Mouse (Mus musculus) A20 (cell line): ENCODE results near the gene Glg1.
"Not testable (repeated sequence)": the region's sequence is repeated elsewhere in the genome, so short reads cannot be mapped to it uniquely, and the experiment has no call there.

ENCODE experiments used
- DNase-seq: peaks from one replicate; pipeline ENCODE4 v3.0.0-alpha.2; 2011; ENCODE audit warnings: low read depth, low spot score

Gene Glg1

DNA sequence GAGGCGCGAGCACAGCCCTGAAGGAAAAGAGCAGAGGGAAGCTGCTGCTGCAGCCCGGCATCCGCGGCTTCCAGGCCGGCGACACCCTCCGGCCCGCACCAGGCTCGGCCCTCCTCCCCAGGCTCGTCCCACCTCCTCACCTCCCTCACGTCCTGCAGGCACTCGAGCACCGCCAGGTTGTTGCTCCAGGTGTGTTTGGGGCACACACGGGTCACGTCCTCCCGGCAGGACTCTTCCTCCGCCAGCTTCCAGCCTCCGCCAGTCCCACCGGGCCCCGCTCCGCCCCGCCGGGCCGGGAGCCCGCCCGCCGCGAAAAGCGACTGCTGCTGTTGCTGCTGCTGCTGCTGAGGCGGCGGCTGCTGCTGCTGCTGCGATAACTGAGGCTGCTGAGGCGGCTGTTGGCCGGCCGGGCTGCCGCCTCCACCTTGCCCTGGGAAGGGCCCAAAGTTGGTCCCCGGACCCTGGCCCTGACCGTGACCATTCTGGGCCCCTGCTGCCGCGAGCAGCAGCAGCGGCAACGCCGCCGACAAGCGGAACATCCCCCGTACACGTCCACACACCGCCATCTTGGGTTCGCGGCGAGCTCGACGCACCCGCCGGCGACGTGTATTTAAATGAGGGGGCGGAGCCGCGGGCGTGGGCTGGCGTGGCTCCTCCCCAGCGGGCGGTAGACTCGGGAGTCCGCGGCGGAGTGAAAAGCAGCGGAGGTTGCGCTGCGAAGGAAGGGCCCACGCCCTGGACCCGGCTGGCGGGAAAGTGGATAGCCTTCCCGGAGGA, at the start of gene Glg1:
Glg1 (minus strand) TSS at position 586 of the 777 bp plus-strand sequence.
- DNase-seq: peak; percentile 97

DNA sequence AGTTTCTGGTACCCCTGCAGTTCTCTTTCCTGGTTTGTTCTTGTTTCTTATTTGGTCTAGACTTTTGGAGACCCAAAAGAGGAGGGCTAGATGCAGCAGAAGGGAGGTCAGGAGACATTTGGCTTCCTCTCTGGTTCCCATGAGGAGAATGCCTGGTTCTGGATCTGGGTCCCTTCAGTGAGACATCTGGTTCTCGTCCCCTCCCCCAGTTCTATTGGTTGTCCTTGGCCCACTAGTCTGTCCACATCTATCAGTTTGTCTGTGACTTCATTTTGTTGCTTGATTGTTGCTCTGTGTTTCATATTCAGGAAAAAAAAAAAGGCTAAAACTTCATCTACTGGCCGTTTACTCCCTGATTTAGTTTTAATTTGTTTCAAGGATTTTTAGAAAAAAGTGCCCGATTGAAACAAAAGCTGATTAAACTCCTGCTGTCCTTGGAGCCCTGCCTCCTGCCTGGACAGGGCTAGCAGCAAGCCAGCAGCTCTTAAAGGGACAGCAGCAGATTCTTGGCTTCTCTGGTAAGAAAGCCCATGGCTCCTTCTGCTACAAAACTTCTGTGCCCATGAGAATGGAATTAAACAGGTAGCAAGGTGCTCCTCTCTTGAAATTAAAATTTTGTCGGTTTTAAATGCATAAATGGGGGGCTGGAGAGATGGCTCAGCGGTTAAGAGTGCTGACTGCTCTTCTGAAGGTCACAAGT, 46.2 kb upstream of the Glg1 start:
- no peak for DNase-seq

DNA sequence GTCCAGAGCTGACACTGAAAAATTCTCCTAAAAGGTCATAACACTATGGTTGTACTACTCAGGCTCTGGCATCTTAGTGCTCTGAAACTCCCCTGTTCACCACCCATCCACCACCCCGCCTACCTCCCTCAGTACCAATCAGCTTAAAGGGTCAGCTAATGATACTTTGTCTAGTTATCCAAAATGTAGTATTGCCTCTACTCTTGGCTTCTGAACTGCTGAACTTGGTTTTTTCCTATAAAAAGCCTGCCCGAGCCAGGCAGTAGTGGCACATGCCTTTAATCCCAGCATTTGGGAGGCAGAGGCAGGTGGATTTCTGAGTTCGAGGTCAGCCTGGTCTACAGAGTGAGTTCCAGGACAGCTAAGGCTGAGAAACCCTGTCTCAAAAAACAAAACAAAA, 45.3 kb upstream of the Glg1 start:
- DNase-seq: no peak

DNA sequence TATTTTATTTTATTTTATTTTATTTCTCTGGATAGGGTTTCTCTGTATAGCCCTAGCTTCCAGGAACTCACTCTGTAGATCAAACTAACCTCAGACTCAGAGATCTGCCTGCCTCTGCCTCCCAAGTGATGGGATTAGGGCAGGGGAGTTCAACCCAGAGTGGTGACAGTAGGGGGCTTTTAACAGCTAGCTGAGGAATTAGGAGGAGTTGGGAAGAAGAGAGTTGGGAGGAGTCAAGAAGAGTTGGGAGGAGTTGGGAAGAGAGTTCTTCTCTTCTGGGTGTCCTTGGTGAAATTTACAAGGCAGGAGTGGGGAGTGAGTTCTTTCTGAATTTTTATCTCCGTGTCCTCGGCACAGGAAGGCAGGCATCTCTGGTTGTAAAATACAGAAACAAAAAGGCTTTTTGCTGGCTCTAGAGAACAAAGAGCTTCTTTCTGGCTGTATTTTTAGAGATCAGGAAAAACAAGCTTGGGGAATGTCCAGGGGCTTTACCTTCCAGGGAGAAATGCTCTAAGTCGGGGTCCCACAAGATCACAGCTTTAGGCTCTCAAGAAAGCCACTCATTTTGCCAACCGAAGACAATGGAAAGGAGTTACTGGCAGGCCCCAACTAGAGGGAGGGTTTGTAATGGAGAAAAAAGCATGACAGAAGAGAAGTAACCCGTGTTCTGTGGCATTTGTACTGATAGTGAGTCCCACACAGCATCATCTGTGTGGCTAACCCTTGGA, 44.2 kb upstream of the Glg1 start:
- DNase-seq: not testable (repeated sequence)

DNA sequence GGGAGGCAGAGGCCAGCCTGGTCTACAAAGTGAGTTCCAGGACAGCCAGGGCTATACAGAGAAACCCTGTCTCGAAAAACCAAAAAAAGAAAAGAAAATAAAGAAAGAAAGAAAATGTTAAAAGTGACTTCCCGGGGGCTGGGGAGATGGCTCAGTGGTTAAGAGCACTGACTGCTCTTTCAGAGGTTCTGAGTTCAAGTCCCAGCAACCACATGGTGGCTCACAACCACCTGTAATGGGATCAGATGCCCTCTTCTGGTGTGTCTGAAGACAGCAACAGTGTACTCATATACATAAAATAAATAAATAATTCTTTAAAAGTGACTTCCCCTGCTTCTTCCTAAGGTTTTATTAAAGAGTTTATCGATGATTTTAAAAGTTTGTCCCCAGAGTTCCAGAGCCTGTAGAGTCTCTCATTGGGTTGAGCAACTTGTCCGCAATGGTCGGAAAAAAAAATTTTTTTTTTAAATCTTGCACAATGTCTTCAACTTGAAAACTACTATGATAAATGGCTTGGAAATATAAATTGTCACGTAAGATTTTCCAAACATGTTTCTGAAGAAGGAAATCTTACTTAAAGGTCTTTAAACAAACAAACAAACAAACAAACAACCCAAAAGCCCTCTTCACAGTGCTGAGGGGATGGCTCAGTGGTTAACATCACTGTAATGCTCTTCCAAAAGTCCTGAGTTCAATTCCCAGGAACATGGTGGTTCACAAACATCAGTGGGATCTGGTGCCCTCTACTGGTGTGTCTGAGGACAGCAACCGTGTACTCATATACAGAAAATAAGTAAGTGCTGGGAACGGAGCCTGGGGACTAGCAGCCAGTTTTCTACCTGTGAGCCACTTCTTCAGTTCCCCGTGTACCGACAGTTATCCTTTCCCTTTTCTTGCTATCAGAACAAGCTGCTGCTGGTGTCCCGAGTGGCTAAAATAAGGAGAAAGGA, 41.9 kb upstream of the Glg1 start:
- DNase-seq: peak; percentile 72

DNA sequence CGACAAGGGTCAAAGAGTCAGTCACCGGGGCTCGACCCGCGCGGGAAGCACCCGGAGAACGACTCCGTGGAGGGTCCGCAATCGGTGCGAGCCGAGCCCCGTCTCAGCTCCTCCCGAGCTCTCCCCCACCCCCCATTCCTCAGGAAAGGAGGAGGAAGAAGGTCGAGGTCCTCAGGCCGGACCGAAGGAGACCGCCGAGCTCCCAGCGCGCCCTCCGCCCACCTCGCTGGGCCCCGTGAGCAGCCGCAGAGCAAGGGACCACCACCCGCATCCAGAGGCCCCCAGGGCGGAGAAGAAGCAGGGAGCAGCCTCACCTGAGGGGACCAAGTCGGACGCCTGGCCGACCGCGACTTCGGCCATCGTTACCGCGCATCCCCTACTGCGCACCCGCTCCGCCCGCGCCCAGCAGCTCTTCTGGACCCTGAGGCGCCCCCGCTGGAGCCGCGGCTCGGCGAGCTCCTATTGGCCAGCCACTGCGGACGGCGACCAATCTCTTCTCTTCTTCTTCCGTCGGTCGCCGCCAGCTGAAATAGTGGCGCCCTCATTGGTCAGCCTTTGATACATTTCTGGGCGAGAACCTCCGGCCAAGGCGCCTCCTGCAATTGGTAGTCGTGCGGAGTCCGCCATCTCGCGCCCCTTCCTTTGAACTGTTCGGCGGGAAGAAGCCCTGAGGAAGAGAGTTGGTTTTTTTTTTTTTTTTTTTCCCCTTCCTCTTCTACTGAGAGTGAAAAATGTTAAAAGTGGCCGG, 41.0 kb upstream of the Glg1 start, which contains the start of gene Rfwd3:
Rfwd3 (minus strand) TSS at position 402 of the 748 bp plus-strand sequence.
- peak; percentile 99 for DNase-seq

DNA sequence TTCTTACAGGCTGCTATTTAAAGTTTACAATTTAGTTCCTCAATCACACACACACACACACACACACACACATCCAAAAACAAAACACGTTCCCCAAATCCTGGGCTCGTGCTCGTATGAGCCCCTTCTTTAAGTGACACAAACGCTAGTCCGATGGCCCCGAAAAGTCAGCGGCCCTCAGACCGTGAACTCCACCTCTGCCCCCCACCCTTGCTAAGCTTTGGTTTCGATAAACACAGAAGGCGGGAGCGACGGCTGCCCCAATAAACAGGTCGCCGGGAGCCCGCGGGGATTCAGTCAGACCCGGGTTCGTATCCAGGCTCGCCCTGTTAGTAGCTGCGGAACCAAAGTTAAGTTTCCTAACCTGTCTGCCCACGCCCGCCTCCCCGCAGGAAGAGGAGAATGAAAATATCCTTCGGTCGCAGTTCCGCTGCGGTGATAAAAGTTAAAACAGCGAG, 40.4 kb upstream of the Glg1 start:
- peak; percentile 89 for DNase-seq

DNA sequence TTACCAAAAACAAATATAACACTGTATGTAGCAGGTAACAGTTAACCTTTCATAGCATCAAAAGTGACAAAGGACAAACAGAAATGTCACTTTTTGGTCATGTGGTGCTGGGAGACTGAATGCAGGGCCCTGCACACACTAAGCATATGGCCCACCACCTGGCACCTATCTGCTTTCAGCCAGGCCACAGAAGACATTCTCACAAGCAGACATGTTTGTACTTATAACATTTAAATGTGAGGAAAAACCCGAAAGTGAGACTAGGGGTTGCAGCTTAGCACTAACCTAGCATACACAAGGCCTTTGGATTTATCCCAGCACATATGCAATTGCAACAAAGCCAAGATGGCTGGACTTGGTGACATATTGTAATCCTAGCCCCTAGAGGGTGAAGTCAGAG, 39.0 kb upstream of the Glg1 start:
- DNase-seq: no peak

DNA sequence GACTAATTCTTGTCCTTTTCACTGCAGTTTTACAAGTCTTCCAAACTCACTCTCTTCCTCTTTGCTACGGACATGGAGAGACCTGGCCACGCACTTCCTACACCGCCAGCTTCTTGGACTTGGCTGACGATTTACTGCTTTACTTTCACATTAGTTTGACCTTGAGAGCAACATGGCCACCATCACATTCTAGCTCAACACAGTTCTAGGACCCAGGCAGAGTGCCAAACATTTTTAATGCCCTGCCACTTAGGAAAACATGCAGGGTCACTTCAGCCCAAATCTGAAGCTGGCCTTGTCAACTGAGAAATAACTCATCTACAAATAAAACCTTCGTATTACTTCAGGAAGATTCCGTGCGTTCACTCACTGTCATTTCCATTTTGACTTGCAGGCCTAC, 32.7 kb upstream of the Glg1 start:
- DNase-seq: no peak

DNA sequence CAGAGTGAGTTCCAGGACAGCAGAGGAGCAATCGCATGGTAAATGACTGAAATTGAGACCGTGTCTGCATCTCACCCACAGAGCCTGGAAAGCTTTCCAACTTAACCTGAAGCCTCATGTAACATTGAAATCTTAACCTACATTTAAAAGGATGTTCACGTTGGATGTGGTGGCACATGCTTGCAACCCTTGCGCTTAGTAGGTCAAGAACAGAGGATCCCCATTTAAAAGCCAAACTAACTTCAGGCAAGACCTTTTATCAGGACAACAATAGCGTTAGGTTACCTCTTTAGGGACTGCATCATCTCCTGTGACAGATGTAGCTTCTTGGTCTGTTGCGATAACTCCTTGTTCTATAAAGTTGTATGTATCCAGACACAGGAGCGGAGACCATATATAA, 31.6 kb upstream of the Glg1 start:
- no peak for DNase-seq

DNA sequence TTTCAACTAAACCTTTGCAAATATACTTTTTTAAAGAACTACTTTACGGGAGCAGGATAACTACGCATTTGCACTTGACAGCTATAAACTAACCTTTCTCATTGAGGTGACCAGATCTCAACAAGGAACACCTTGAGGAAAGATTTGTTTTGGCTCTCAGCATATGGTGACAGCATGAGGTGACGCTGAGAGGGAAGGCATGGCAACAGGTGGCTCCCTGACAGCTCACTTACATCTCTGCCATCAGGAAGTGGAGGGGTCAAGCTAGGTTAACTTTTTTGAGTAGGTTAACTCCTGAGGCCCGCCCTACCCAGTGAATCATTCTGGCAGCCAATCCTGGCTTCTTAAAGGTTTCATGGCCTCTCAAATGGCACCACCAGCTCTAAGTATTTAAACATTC, 26.6 kb upstream of the Glg1 start:
- DNase-seq: no peak

DNA sequence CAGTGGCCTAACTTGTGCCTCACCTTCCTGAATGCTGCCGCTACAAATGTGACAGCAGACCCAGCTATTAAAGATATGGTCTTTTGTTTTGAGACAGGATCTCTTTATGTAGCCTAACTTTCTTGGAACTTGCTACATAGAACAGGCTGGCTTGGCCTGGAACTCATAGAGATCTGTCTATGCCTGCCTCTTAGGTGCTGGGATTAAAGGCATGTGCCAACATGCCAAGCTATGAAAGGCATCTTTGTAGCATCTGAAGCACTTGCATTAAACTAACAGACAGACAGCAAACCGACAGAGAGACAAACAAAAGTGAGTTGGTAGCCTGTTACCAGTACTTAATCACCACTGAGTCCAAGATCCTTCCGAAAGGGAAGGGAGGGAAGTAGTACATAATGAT, 23.1 kb upstream of the Glg1 start:
- DNase-seq: no peak

DNA sequence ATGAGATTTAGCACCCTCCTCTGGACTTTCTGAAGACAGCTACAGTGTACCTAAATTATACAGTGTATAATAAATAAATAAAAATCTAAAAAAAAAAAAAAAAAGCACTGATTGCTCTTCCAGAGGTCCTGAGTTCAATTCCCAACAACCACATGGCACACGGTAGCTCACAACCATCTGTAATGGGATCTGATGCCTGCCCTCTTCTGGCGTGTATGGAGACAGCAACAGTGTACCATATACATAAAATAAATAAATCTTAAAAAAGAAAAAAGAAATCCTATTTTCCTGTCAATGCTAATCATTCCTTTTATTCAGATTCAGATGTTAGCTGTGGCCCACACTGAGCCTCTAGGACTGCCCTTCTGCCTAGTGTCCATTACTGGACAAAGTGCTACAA, 9.3 kb upstream of the Glg1 start:
- no peak for DNase-seq

DNA sequence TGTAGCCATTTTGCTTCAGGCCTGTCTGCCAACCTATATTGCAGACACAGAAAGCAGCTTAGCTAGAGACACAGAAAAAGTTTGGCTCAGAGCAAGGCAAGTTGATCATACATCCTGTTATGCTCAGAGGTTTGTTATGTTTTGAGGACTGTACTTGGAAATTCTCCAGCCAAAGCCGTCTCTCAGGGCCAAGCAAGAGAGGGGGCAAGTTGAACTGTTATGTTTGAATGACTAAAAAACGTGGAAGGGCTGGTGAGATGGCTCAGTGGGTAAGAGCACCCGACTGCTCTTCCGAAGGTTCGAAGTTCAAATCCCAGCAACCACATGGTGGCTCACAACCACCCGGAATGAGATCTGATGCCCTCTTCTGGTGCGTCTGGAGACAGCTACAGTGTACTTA, 7.1 kb upstream of the Glg1 start:
- DNase-seq: not testable (repeated sequence)

DNA sequence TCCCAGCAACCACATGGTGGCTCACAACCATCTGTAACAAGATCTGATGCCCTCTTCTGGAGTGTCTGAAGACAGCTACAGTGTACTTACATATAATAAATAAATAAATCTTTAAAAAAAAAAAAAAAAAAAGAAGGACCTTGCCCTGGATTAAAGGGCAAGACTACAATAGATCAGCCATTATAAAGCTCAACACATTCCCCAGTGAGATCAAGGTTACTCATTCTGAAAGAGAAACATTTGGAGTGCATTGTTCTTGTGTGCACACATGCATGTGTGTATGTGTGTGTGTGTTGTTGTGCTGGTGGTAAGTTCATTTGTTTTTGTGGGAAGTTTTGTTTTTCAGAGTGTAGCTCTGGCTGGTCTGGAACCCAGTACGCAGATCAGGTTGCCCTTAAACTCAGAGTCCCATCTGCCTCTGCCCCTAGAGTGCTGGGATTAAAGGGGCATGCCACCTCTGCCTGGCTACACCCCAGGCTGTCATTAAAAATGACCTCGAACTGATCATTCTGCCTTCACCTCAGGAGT, 5.7 kb upstream of the Glg1 start:
- DNase-seq: no peak

DNA sequence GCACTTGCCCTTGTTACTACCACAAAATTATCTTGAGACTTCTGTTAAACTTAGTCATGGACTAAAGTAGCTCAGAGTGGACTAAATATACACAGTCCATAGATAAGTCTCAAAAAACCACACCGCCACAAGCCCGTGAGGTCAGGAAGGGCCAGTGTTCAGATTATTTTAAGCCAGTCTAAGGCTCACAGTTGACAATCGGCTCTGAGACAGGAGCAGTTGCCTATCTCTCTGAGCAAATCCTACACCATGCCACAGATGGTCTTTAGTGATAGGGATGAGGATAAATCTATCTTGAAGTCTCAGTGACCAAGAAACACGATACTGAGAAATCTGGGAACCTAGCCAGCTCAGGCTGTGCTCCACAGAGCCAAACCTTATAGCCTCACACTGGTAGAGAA, 3.0 kb upstream of the Glg1 start:
- DNase-seq: no peak

DNA sequence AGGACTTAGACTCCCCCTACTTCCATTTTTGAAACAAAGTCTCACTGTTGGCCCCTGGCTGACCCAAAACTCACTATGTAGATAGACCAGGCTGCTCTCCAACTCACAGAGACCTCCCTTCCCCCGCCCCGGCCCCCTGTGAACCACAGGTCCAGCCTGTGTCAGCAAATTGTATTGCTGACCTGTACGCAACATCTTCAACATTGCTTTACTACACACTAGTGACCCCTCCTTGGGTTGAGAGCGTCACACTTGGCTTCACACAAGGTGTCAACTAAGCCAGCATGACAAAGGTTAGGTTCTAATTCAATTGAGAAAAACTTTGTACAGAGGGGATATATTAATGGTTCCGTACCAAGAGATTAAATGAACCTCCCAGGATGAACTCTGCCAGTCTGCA, 1.2 kb upstream of the Glg1 start:
- no peak for DNase-seq

DNA sequence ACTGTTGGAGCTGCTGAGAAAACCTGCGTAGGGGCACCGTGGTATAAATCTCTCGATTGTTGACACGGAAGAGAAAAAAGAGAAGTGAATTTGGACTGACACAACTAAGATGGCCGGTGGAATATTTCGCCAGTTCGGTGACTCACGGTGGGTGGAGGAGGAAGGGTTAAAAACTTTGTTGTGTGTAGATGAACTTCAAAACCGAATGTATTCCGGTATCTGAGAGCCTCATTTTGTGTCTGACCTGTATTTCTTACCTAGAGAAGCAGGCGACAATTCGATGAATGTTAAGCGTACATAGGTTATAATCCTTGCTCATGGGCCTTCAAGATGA, 359 bp upstream of the Glg1 start:
- DNase-seq: no peak

DNA sequence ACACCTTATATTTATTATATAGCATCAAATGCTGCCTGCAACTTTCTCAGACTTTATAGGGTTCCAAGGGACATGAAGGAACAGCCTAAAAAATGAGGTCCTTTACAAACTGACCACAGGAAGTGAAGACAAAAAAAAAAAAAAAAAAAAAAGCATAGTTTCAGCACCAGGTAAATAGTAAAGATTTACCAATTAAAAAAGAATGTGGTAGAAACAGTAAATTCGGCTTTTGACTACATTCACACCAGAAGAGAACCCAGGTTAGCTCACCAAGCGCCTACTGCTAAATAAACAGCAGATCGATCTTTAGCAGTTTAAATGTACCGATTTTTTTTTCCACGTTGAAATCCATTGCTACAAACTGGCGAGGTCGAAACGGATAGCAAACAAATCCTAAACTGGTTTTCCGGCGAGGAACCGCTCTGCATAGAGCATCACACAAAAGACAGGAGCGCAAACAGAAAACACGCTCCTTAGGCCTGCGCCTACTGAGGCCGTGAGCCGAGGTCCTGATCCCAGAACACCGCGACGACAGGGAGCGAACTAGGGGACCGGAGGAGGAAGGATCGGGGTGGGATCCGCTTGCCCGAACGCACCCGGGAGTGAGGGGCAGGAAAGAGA, 896 bp downstream of the Glg1 start:
- DNase-seq: no peak

DNA sequence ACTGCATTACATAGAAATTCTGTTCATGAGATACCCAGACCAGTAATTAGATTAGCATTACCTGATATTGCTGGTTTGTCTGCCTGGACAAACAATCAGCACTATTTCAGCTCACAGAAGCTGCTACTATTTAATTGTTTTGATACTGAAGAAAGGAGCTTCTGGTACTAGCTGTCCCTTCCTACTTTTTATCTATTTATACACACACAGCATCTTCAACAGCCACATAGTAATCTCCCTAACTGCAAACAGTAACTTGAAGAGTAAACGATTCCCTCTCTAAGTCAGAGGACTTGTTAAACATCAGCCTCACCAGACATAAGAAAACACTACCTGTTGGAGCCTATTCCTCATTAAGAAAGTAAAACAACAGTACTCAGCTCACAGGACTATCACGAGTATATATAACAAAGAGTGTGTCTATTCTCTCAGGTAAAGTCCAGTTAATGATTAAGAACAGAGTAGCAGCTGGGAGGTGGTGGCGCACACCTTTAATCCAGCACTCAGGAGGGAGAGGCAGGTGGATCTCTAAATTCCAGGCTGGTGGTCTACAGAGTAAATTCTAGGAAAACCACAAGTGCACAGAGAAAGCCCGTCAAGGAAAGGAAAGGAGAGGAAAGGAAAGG, 6.4 kb downstream of the Glg1 start:
- no peak for DNase-seq
